Mouse (Mus musculus) kidney, adult 9 months (tissue): Measurements from ENCODE around the gene Gmfb.

Experiments
- DNase-seq: peaks from one replicate; pipeline ENCODE4 v3.0.0; 2022

The Gmfb gene

DNA sequence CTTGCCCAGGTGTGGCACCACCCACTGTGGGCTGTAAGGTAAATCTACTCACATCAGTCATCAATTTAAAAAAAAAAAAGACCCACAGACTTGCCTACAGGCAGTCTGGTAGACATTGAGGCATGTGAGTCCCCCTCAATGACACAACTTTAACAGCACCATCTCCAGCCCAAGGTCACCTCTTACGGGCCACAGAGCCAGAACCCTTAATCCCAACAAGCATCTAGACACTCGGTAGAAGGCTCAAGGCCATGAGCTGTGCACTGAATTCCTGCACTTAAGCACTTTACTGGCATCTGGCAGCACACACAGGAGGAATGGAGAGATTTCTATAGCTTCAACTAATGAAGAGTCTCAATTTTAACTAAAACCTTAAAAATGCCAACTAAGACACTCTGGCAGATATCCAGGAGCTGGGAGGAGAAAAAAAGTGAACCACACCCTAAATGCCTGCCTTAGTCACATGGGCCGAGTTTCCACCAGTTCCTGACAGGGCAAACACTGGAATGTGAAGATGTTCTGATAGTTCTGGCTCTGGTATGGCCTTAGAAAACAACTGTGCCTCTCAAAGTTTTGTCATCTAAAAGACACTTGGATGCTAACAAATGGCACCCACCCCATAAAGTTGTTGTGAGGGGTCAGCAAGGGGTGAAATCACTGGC lies 21.2 kb downstream of the Gmfb start:
- peak; percentile 36 for DNase-seq

DNA sequence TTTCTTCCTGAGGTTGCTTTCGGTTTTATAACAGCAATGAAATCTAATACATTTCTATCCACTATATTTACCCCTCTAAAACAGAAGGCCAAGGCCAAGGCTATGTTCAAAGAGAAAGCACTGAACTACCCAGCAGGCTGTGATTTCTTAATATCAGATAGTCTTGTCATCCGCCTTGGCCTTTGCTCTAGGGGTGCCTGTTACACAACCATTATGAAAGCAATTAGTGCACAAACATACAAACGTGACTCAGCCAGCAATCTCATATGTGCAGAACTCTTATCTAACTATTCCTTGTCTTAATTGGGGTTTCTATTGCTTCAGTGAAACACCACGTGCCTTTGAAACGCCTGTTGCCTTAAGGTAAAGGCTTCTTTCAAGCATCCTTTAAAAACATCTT lies 27.9 kb downstream of the Gmfb start:
- no peak for DNase-seq

DNA sequence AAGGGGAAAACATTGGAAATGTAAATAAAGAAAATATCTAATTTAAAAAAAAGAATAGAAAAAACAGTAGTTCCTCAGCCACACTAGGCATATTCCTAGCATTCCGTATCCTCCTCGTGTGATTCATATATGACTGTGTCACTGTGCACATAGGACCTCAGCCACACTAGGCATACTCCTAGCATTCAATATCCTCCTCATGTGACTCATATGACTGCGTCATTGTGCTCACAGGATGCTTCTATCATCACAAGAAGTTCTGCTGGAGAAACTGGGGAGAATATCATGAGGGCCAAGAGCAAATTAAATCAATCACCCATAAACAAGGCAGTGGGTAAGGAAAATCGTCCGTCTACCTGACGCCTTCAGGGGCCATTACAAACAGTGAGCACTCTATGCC lies 31.3 kb downstream of the Gmfb start:
- no peak for DNase-seq

DNA sequence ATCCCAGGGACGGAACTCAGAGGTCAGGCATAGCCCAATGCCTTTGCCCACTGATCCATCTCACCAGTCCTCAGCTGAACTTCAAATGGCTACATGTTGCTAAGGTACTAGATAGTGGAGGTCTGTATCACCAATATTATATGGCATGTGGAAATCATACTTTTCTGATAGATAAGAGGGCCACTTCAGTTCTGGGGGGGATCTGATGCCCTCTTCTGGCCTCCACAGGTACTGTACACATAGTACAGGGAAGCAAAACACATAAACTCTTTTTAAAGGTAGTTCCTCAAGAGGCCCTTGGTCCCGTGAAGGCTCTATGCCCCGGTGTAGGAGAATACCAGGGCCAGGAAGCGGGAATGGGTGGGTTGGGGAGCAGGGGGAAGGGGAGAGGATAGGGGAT lies 31.7 kb downstream of the Gmfb start:
- peak; percentile 20 for DNase-seq

DNA sequence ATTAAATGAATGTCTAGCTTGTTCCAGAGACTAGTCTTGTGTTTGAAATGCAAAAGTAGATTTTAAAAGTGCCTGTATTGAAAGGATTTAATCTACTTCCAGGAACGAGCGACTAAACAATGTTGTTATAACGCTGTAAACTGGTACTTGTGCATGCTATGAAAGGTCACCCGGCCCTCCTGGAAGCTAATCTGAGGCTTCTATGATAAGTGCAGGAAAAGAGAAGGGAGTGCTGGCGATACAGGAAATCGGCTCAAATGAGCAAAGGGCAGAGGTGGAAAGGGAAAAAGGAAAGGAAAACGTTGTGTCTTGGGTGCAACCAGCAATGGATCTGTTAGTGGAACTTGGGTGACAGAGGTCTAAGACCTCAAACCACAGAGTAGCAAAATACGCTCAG lies 33.5 kb downstream of the Gmfb start:
- no peak for DNase-seq

- peak; percentile 91 for DNase-seq
These were observed 34.1 kb downstream of the Gmfb start, which contains the start of gene Cnih1 for GRCm38 (mm10) chr14:46787787-46788504. TSS of gene Cnih1 (minus strand) at chr14:46788411.

- DNase-seq: no peak
These were observed 34.6 kb downstream of the Gmfb start for GRCm38 (mm10) chr14:46787454-46787786.

GRCm38 (mm10) chr14:46785247-46785646 lies 36.8 kb downstream of the Gmfb start:
- DNase-seq: no peak

DNA sequence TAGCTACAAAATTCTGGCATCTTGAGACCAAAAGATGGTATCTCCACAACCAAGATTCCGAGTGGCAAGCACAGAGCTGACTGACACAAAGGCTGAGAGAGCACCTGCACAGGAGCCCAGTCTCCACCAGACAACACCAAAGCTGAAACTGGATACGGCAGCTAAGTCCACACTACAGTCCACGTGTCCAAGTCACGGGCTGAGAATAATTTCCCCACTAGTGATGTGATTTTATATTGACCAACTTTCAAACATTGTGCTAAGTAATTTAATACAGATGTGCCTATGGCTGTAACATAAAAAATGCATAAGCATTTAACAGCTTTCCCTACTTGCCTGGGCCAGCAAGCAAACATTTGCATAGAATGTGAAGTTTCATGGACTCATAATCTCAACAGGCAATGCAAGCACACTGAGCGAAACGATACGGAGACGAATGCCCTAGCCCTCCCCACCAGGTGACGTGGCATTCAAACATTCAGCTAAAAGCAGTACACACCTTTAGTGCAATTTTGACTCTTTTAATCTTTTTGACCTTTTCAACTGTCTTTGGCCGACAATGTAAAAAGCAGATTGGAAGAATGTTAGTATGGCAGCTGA lies 38.6 kb downstream of the Gmfb start:
- no peak for DNase-seq

DNA sequence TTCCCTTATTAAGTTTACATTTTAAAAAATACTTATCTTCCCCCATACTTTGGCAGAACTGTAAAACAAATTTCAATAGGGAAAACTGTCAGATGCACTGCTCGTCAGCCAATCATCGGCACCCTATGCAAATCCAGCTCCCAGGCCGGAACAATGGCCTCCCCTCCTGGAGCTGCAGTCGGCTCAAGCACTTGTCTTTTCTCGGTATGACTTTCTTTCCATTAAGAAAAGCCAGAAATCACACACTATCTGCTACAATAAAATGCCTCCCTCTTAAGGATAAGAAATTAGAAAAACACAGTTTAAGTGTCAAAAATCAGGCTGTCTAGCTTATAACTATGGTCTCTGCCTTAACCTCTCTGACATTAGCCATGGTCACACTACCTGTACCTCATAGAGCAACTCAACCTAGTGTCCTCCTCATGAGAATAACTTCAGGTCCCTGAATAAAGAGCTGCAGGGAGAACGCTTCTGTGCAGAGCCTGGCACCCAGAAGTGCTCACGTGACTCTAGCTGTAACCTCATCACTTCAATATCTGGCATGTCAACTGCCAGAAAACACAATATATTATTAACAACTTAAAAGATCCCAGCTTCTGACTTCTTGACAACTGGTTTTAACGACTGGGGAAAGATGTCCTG lies 39.7 kb downstream of the Gmfb start:
- DNase-seq: no peak

GRCm38 (mm10) chr14:46781086-46781485 lies 41.0 kb downstream of the Gmfb start:
- DNase-seq: no peak

GRCm38 (mm10) chr14:46779217-46779616 lies 42.8 kb downstream of the Gmfb start:
- DNase-seq: no peak

DNA sequence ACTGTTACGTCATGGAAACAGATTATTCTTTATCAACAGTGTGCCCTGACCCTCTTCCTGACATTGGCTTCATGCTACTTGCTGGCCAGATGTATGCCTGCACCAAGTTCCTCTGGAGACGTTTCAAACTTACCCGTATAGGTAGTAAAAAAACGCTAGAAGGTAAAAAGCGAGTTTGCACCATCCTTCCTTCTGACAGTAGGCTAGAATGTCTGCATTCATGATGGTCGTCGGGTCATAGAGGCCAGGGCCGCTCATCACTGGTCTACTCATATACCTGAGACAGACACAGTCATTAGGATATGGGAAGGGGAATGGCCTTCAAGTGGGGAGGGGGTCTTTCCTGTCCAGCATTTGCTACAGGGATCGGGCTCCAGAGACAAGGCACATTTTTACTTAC lies 43.3 kb downstream of the Gmfb start:
- no peak for DNase-seq

DNA sequence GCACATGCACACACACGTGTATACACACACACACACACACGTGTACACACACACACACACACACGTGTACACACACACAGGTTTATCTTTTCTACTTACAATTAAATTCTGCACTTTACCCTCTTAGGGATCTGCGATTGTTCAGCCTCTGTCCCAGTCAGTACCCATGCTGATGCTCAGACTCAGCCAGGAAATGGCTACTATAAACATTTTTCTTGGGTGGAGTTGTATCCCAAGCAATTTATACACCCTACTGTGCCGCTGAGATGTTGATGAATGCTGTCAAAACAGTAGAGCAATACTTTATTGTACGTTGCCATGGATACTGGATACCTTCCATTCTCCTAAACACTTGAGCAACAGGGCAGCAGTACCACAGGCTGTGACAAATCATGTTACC lies 52.0 kb downstream of the Gmfb start:
- no peak for DNase-seq

DNA sequence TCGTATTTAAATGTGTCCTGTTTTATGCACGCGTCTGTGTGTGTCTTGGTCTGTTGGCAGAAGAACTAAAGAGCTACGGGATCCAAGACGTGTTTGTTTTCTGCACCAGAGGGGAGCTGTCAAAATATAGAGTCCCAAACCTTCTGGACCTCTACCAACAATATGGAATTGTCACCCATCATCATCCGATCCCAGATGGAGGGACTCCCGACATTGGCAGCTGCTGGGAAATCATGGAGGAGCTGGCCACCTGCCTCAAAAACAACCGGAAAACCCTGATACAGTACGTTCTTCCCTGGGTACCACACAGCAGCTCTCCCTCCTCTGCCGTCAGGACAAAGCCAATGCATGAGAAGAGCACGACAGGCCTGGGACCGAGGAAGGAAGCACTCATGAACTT lies 54.9 kb downstream of the Gmfb start:
- no peak for DNase-seq

DNA sequence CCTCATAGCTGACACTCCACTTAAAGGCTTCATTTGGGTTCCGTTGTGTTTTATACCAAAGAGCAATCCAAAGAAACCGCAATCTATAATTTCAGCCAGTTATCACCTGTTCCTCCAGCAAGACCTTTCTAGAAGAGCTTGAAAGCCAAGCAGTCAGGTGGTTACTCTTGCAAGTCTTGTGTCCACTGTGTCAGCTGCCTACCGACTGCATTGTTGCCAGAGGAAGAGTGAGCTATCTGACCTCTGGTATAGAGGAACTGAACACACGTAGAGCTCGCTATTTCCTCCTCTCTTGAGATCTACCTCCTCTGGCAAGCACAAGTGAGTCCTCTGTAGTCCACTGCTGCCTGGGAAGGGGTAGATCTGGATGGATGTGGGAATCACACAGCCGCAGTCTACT lies 60.9 kb downstream of the Gmfb start:
- DNase-seq: no peak

DNA sequence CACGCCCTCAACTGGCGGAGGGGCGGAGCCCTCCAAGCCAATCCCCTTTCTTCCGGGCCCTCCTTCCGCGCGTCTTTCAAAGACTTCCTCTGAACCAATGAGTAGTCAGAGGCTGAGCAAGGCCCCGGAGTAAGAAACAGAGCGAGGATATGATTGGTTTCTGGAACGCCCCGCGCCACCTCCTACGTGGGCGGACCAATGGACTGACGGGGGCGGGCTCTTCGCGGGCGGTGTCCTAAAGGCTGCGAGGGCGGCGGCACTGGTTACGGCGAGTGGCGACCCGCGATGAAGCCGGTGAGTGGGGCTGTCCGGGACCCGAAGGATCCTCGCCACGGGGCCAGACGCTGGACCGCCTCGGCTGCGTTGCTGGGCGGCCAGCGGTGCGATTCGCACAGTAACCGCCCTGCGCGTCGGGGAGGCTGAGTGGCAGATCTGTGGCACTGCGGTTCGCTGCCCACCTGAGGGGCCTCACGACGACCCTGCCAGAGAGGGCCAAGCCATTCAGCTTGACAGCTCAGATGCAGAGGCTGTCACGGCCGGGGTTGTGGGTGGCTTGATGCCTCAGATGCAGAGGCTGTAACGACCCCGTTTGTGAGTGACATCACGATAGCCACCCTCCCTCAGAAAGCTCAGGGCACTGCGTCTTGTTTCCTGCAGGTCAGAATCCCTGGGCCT lies 61.5 kb downstream of the Gmfb start, which contains the start of gene Cdkn3:
Gene Cdkn3 (plus strand): TSS at position 187 of the 675 bp plus-strand sequence.
- peak; percentile 97 for DNase-seq

- DNase-seq: no peak
These were observed 62.1 kb downstream of the Gmfb start for GRCm38 (mm10) chr14:46759970-46760354.
